Mouse (Mus musculus) embryonic fibroblast, embryonic 13.5 days (primary cell): Measurements from ENCODE around the gene Tnrc6a.

Experiments used
- CTCF ChIP-seq: IDR thresholded peaks from 2 replicates; pipeline ENCODE4 v1.5.1; 2011; ENCODE audit warnings: mild to moderate bottlenecking, control low read depth, low read length, moderate library complexity, borderline replicate concordance; ENCODE audit not compliant: insufficient read depth
- POLR2A ChIP-seq: IDR thresholded peaks from 2 replicates; pipeline ENCODE4 v1.6.1; 2011; ENCODE audit warnings: low read depth, mild to moderate bottlenecking, control low read depth, low read length, moderate library complexity

DNA sequence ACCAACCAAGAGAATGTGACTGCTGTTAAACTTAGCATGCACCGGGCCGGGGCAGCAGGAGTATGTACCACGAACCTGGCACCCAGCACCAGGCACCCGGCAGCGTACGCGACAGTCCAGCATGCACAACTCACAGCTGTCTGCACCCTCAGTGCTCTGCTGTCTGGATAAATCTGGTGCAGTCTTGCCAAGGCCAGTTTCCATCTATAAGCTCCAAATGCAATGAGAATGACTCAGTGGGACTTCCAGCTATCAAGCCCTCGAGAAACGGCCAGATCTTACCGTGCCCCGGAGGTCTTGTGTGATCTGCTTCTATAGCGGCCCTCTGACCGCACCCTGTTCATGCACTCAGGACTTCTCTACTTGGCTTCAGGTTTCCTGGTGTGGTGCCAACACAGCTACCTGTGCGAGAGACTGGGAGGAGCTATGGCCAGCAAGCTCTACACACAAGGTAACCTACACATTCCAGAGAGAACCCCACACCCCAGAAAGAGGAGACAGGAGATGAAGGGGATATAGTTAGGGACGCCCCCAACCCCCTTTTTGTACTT lies 76.0 kb downstream of the Tnrc6a start:
- TF ChIP-seq CTCF (no peak), POLR2A (no peak)
